Mouse (Mus musculus) limb, embryonic 11.5 days (tissue): ENCODE results near the gene Ptpn12. TPM values are rescaled to one million over a fixed set of nuclear protein-coding genes. Genes with fewer than 3 reads are reported as not detected.

Experiments
- ATAC-seq: fragments of 200-750 bp; cut with Nextera tagmentation; 2 replicates; pipeline ENCODE4 v1.8.0; 2017; ENCODE audit warnings: low read depth; ENCODE audit not compliant: insufficient number of reproducible peaks, low FRiP score, low TSS enrichment
- DNase-seq: peaks from one replicate; pipeline ENCODE4 v3.0.0-alpha.2; 2015; ENCODE audit warnings: low spot score
- H3K27ac ChIP-seq: fragments of 300-500 bp; sonication (generic); replicated peaks from 2 replicates; pipeline ENCODE4 v1.5.1; 2014; ENCODE audit warnings: low read depth, mild to moderate bottlenecking, low read length
- H3K27me3 ChIP-seq: fragments of 300-500 bp; sonication (generic); 2 replicates; pipeline ENCODE4 v1.6.1; 2014; ENCODE audit warnings: mild to moderate bottlenecking, low read length, mixed read lengths; ENCODE audit not compliant: control insufficient read depth, insufficient read depth
- H3K36me3 ChIP-seq: fragments of 300-500 bp; sonication (generic); 2 replicates; pipeline ENCODE4 v1.6.1; 2014; ENCODE audit warnings: mild to moderate bottlenecking, low read length, moderate library complexity, mixed read lengths; ENCODE audit not compliant: control insufficient read depth, insufficient read depth
- H3K4me1 ChIP-seq: fragments of 300-500 bp; sonication (generic); 2 replicates; pipeline ENCODE4 v1.6.1; 2014; ENCODE audit warnings: low read length, mixed read lengths; ENCODE audit not compliant: control insufficient read depth, insufficient read depth
- H3K4me2 ChIP-seq: fragments of 300-500 bp; sonication (generic); 2 replicates; pipeline ENCODE4 v1.6.1; 2014; ENCODE audit warnings: low read depth, mild to moderate bottlenecking, moderate library complexity; ENCODE audit not compliant: severe bottlenecking
- H3K4me3 ChIP-seq: fragments of 300-500 bp; sonication (generic); 2 replicates; pipeline ENCODE4 v1.5.1; 2014; ENCODE audit warnings: low read depth, low read length
- H3K9ac ChIP-seq: fragments of 300-500 bp; sonication (generic); 2 replicates; pipeline ENCODE4 v1.6.1; 2014; ENCODE audit warnings: mild to moderate bottlenecking, low read length
- H3K9me3 ChIP-seq: fragments of 300-500 bp; sonication (generic); 2 replicates; pipeline ENCODE4 v1.6.1; 2016; ENCODE audit warnings: low read length; ENCODE audit not compliant: control insufficient read depth
- WGBS: fragments of 180-500 bp; shearing (Covaris S2); extraction: QIAGEN DNeasy Blood & Tissue Kit; methylation state at CpG from one replicate; pipeline ENCODE4 v1.1.7; 2014; 5-methylcytosine and 5-hydroxymethylcytosine counted together
- polyA plus RNA-seq: library from polyadenylated mRNA; unstranded; fragments of >200 nt; fragmentation: Nextera tagmentation; extraction: Ambion mirVana; gene quantifications from 2 replicates; pipeline ENCODE4 v1.2.1, GENCODE M21; 2014

Gene Ptpn12
- polyA plus RNA-seq, 1 experiment from 2014 or later, result 27.4 TPM

DNA sequence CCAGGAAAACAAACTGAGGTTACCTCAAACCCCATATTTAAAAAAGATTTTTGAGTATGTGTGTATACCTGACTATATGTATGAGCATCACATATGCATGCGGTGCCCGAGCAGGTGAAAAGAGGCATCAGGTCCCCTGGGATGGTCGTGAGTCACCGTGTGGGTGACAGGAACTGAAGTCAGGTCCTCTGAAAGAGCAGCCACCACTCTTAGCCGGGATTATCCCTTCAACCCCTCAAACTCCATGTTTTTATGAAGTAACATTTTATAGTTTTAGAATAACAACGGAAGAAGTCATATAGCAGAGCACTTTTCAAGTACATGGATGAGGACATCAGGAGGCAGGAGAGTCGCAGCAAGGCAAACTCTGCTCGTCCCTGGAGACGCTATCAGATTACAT lies 87.2 kb downstream of the Ptpn12 start:
- no peaks in the 10 kb centered on the region for H3K27me3 ChIP-seq
- no peak for ATAC-seq
- no peak for DNase-seq
- no peaks in the 10 kb centered on the region for H3K4me1 ChIP-seq
- H3K27ac ChIP-seq, result no peak overlapping the region
- WGBS, result 71% methylated on average over 9 of the region's 9 CpGs
- H3K4me3 ChIP-seq, result no peak overlapping the region
- no peak overlapping the region for H3K9ac ChIP-seq
- H3K36me3 ChIP-seq, result no peaks in the 10 kb centered on the region
- H3K4me2 ChIP-seq, result no peak overlapping the region
- no peaks in the 10 kb centered on the region for H3K9me3 ChIP-seq

DNA sequence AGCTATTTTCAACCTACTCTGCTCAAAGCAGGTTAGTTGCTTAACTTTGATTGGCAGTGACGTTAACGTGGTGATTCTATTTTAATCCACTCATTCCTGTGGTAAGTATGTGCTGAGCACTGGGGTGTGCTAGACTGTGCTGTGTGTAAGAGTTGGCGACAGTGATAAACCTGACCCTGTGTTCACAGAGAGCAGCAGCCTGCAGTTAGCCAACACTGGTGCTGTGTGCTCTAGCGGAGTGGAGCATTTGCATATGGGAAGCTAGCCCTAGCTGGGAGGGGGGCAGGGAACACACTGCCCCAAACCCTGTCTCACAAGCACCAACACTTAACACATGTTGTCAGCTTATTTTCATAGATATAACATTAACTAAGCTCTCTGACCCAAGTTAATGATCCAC lies 87.8 kb downstream of the Ptpn12 start:
- Histone ChIP-seq H3K4me2 (no peak overlapping the region), H3K4me3 (no peak overlapping the region), H3K36me3 (no peaks in the 10 kb centered on the region), H3K9ac (no peak overlapping the region), H3K27ac (no peak overlapping the region), H3K27me3 (no peaks in the 10 kb centered on the region), H3K9me3 (no peaks in the 10 kb centered on the region), H3K4me1 (no peaks in the 10 kb centered on the region)
- WGBS, result 60% methylated on average over 4 of the region's 4 CpGs
- ATAC-seq (peak; percentile 62; the same call in 1 of the 2 replicates), DNase-seq (no peak)

DNA sequence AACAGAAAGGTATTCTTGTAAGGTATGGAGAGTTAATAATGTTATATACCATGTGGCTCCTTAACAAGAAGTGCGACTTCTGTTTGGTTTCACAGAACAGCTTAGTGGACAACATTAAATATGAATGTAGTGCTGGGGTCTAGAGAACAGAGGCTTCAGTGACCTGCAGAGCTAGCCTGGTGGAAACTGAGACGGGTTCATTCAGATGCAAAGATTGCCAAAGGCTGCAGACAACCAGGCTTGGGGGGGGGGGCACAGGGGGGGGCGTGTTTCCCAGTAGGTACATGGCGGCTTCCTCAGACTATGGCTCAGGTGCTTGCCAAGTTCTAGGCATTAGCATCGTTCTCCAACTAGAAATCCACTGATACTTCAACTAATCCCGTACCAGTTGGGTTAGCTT lies 91.3 kb downstream of the Ptpn12 start:
- Histone ChIP-seq H3K4me3 (no peak overlapping the region), H3K4me1 (no peaks in the 10 kb centered on the region), H3K27ac (no peak overlapping the region), H3K36me3 (no peaks in the 10 kb centered on the region), H3K27me3 (no peaks in the 10 kb centered on the region), H3K4me2 (no peak overlapping the region), H3K9ac (no peak overlapping the region), H3K9me3 (no peaks in the 10 kb centered on the region)
- no peak for ATAC-seq
- 82% methylated on average over 6 of the region's 6 CpGs for WGBS
- DNase-seq, result no peak

DNA sequence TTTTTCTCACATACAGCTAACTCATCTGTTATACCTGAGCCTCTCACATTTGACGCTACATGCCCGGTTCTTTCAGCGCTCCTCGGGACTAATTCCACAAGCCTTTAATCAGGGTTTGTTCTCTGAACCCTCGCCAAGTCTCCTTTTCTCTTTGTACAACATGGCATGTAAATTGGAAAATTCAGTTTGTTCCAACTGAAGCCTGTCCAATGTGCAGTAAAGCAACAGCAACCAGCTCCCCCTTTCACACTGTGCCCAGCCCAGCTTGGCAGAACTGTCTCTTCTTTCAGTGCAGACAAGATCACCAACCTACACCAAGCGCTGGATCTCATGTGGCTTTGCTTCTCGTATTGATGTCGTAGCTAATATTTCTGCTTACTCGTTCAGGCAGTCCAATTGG lies 92.4 kb downstream of the Ptpn12 start:
- no peak for ATAC-seq
- WGBS, result 94% methylated on average over 9 of the region's 9 CpGs
- no peak for DNase-seq
- no peak overlapping the region for H3K9ac ChIP-seq
- no peaks in the 10 kb centered on the region for H3K4me1 ChIP-seq
- H3K36me3 ChIP-seq, result no peaks in the 10 kb centered on the region
- H3K27me3 ChIP-seq, result no peaks in the 10 kb centered on the region
- no peak overlapping the region for H3K4me2 ChIP-seq
- no peaks in the 10 kb centered on the region for H3K9me3 ChIP-seq
- H3K4me3 ChIP-seq, result no peak overlapping the region
- no peak overlapping the region for H3K27ac ChIP-seq

DNA sequence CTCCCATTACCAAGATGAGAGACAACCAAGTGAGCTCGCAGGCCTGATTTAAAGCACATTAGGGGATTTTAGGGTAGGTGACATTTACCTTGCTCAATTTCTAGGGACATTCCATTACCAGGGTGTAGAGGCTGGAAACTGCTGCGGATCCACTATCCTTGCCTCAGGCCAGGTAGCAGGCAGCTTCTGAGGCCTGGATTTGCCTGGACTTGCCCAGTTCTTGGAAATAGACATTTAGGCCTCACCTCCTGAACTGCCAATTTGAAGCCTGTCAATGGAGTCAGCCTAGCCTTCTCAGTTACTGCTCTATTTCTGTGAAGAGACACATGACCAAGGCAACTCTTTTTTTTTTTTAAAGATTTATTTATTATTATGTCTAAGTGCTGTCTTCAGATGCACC lies 94.8 kb downstream of the Ptpn12 start:
- H3K9ac ChIP-seq, result no peak overlapping the region
- WGBS, result 84% methylated on average over 2 of the region's 2 CpGs
- H3K36me3 ChIP-seq, result peaks cover 6% of the 10 kb centered on the region; the same call in 1 of the 2 replicates
- ATAC-seq, result no peak
- no peak overlapping the region for H3K27ac ChIP-seq
- DNase-seq, result no peak
- no peaks in the 10 kb centered on the region; the same call in 1 of the 2 replicates for H3K9me3 ChIP-seq
- H3K4me3 ChIP-seq, result no peak overlapping the region
- H3K4me1 ChIP-seq, result no peaks in the 10 kb centered on the region
- H3K4me2 ChIP-seq, result no peak overlapping the region
- no peaks in the 10 kb centered on the region for H3K27me3 ChIP-seq

DNA sequence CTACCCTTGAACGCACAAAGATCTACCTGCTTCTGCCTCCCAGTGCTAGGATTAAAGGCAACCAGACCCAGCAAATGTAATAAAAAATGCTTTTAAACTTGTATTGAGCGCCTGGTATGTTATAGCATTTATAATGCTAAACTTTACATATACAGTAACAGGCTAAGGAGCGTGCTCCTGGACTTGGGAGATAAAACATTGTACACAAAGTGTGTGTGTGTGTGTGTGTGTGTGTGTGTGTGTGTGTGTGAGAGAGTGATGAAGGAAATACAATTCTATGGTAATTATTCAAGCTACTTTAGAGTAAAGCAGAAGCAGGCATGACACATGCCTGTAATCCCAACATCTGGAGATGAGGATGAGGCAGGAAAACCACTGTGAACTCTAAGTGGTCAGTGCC lies 99.4 kb downstream of the Ptpn12 start, which contains the start of gene Rsbn1l:
TSS of gene Rsbn1l (minus strand) at position 101 of the 400 bp plus-strand sequence.
- Histone ChIP-seq H3K27me3 (no peaks in the 10 kb centered on the region), H3K27ac (no peak within 1 kb of the TSS), H3K4me3 (no peak within 1 kb of the TSS), H3K9me3 (no peaks in the 10 kb centered on the region; the same call in 1 of the 2 replicates), H3K4me1 (no peaks in the 10 kb centered on the region), H3K9ac (no peak within 1 kb of the TSS), H3K36me3 (peaks cover 6% of the 10 kb centered on the region; the same call in 1 of the 2 replicates), H3K4me2 (no peak within 1 kb of the TSS)
- DNase-seq (no peak), ATAC-seq (no peak)
- 92% methylated on average over 3 of the region's 3 CpGs for WGBS

DNA sequence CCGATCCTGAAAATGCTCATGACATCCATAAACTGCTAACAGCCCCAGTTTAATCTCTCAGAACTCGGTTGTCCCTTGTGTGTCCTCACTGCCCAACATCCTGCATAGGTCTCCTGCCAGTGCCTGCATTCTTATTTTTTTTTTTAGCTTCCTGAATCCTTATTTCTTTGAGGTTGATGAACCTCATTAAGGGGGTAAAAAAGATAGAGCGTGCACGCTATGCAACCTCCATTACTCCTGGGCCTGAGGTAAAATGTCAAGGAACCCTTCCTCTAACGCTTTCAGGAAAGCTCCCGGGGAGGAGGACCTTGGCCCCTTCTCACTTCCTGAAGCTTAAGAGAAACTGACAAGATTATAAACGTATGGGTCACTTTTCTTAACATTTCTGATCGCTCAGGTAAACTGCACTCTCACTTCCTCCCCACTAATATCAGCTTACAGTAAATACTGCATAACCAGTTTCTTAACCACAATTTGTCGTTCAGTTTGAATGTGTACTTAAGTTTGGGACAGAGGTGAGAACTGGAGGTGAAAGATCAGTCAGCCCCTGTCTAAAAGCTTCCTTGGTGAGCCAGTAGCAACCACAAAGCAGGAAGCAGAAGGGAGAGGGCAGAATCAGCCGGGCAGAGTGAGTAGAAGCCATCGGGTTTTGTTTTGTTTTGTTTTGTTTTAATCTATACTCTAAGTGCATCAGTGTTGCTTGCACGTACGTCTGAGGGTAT lies 100.4 kb downstream of the Ptpn12 start:
- 72% methylated on average over 13 of the region's 13 CpGs for WGBS
- Histone ChIP-seq H3K27ac (no peak overlapping the region), H3K9ac (no peak overlapping the region), H3K4me2 (no peak overlapping the region), H3K4me3 (no peak overlapping the region), H3K27me3 (no peaks in the 10 kb centered on the region), H3K36me3 (peaks cover 6% of the 10 kb centered on the region; the same call in 1 of the 2 replicates), H3K4me1 (no peaks in the 10 kb centered on the region), H3K9me3 (no peaks in the 10 kb centered on the region; the same call in 1 of the 2 replicates)
- ATAC-seq (no peak), DNase-seq (no peak)

DNA sequence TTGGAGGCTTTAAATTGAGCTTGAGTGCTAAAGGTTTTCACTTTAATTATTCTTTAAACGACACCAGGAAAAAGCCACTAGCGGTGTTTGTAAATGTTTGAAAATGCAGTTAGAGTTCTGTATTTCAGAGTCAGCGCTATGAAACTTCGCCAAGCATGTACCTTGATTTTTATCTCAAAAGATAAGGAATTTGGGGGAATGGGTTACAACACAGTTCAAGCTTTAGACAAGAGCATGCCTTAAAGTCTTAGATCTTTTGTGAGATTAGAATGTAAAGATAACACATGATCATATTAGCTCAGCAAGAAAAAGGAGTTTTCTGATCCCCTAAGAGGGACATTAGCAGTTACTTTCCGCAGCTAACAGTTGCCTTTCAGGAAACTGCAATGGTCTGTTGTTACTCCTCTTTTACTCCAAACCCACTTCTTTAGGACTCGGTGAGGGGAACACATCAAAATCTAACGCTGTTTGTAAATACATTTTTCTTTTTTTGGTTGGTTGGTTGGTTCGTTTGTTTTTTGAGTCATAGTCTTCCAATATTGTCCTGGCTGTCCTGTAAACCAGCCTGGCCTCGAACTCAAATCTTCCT lies 103.3 kb downstream of the Ptpn12 start:
- 20% methylated on average over 9 of the region's 9 CpGs for WGBS

More for the DNA sequence above, 103.3 kb downstream of the Ptpn12 start:
- DNase-seq (no peak), ATAC-seq (no peak)
- Histone ChIP-seq H3K9ac (no peak overlapping the region), H3K4me1 (no peaks in the 10 kb centered on the region; the same call in 1 of the 2 replicates), H3K4me2 (peak overlapping the region; percentile 40; the same call in 1 of the 2 replicates), H3K9me3 (no peaks in the 10 kb centered on the region; the same call in 1 of the 2 replicates), H3K36me3 (peaks cover 6% of the 10 kb centered on the region; the same call in 1 of the 2 replicates), H3K4me3 (peak overlapping the region; percentile 96), H3K27me3 (no peaks in the 10 kb centered on the region), H3K27ac (no peak overlapping the region)
